Mouse (Mus musculus) adrenal gland, adult 18-20 months (tissue): ENCODE results near the gene Gm38394. TPM values are rescaled to one million over a fixed set of nuclear protein-coding genes. Genes with fewer than 3 reads are reported as not detected.
"Not testable (repeated sequence)": the region's sequence is repeated elsewhere in the genome, so short reads cannot be mapped to it uniquely, and the experiment has no call there.

Experiments used
- DNase-seq, 2 experiments: peaks; one replicate each; pipeline ENCODE4 v3.0.0; 2021 to 2022; ENCODE audit warnings: low spot score in 2 of 2
- long read RNA-seq, 2 experiments: library from polyadenylated mRNA; stranded (forward); transcript quantifications; one replicate each; pipeline ENCODE4 v2.0.0; 2021
- total RNA-seq, 2 experiments: library from RNA; stranded (reverse); gene quantifications; 1 replicate in 1 of 2; 2 replicates in 1 of 2; pipeline ENCODE4 v1.2.3; 2021

Gene Gm38394
- total RNA-seq = 10 to 100 TPM; 24.4 to 26.2 TPM
- long read RNA-seq, experiment 1 = 0 reads
- long read RNA-seq, experiment 2 = 0 reads

GRCm38 (mm10) chr1:133661203-133661933 is at the start of gene Gm38394:
Gene Gm38394, minus strand, starts transcription at chr1:133661318.
- DNase-seq = peak; percentile 83 to 86

GRCm38 (mm10) chr1:133710895-133711294 is 49.8 kb upstream of the Gm38394 start:
- DNase-seq = no peak

GRCm38 (mm10) chr1:133709292-133709691 is 48.2 kb upstream of the Gm38394 start:
- no peak for DNase-seq

- not testable (repeated sequence) for DNase-seq
Measured at GRCm38 (mm10) chr1:133701824-133702223, 40.7 kb upstream of the Gm38394 start.

GRCm38 (mm10) chr1:133697935-133698620 is 37.0 kb upstream of the Gm38394 start:
- no peak for DNase-seq

GRCm38 (mm10) chr1:133695901-133696300 is 34.8 kb upstream of the Gm38394 start:
- DNase-seq = no peak

GRCm38 (mm10) chr1:133694876-133695275 is 33.8 kb upstream of the Gm38394 start:
- no peak for DNase-seq

- DNase-seq = no peak
Measured at GRCm38 (mm10) chr1:133694301-133694700, 33.2 kb upstream of the Gm38394 start.

GRCm38 (mm10) chr1:133693536-133694114 is 32.5 kb upstream of the Gm38394 start:
- DNase-seq = no peak

- DNase-seq = no peak
Measured at GRCm38 (mm10) chr1:133692195-133692594, 31.1 kb upstream of the Gm38394 start.

- DNase-seq = no peak
Measured at GRCm38 (mm10) chr1:133691046-133691445, 29.9 kb upstream of the Gm38394 start.

GRCm38 (mm10) chr1:133689897-133690296 is 28.8 kb upstream of the Gm38394 start, which contains the start of gene Lax1:
Gene Lax1, minus strand, starts transcription at chr1:133690108.
- no peak for DNase-seq

GRCm38 (mm10) chr1:133688301-133688700 is 27.2 kb upstream of the Gm38394 start:
- DNase-seq = no peak

GRCm38 (mm10) chr1:133685749-133686519 is 24.8 kb upstream of the Gm38394 start:
- no peak for DNase-seq

GRCm38 (mm10) chr1:133671801-133672200 is 10.7 kb upstream of the Gm38394 start:
- DNase-seq = no peak

GRCm38 (mm10) chr1:133671266-133671665 is 10.1 kb upstream of the Gm38394 start:
- no peak for DNase-seq

- no peak for DNase-seq
Measured at GRCm38 (mm10) chr1:133670776-133671175, 9.7 kb upstream of the Gm38394 start.

GRCm38 (mm10) chr1:133670190-133670589 is 9.1 kb upstream of the Gm38394 start:
- DNase-seq = no peak

- no peak for DNase-seq
Measured at GRCm38 (mm10) chr1:133668618-133669017, 7.5 kb upstream of the Gm38394 start.

GRCm38 (mm10) chr1:133667721-133668120 is 6.6 kb upstream of the Gm38394 start:
- no peak for DNase-seq

GRCm38 (mm10) chr1:133665713-133666112 is 4.6 kb upstream of the Gm38394 start:
- not testable (repeated sequence) for DNase-seq
